Mouse (Mus musculus) left cerebral cortex, postnatal 14 days (tissue): ENCODE results near the gene Rfc2. TPM values are rescaled to one million over a fixed set of nuclear protein-coding genes. Genes with fewer than 3 reads are reported as not detected.

Experiments used
- DNase-seq, 2 experiments: peaks; one replicate each; pipeline ENCODE4 v3.0.0; 2021 to 2022; ENCODE audit warnings: low spot score in 2 of 2, mixed read lengths in 1 of 2
- intact Hi-C: fragments of 180-260 bp; cut with DNase I; formaldehyde crosslinking; loops from one replicate; pipeline ENCODE4 v1.15.1; 2025
- total RNA-seq, 2 experiments: library from RNA; stranded (reverse); gene quantifications; 2 replicates each; pipeline ENCODE4 v1.2.3; 2021

The Rfc2 gene
- total RNA-seq, 2 experiments from 2014 or later: 69.1 to 70.0 TPM

GRCm38 (mm10) chr5:134560071-134560449 is 21.1 kb upstream of the Rfc2 start, which contains the start of gene Syna:
Syna (minus strand) TSS chr5:134560171.
- intact Hi-C loops: no loop called here

DNA sequence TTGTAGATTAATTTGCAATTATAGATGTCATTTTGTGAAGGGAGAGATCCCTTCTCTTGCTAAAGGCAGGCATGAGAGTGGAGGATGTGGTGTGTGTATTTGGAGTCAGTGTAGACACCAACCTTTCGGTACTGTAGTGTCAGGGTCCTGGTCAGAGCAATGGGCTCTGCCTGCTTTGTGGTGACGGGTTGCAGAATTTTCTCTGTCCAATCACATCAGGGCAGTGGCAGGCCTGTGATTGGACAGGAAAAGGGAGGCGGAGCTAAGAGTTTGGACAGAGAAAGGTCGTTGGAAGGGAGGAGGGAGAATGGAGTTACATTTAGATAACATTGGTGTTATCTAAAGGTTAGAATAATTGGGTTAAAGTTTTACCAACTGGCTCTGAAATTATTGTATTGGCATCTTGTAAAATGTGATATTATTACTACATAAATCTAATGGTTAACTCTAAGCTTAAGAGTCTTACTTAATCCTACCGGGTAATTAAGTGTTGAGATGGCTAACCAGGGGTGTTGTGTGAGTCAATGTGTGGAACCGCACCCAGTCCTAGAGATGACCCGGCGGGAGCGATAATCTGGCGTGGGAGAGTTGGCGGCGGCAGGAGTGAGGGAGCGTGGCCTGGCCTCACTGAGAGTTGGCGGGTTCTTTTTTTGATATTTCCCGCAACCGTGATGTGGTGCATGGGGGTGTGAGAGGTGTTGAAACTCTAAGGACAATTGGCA is 20.6 kb upstream of the Rfc2 start:
- intact Hi-C loops: no loop called here
- DNase-seq: no peak

More at GRCm38 (mm10) chr5:134560071-134560449, 21.1 kb upstream of the Rfc2 start, which contains the start of gene Syna:
- DNase-seq: no peak

GRCm38 (mm10) chr5:134564272-134564671 is 16.9 kb upstream of the Rfc2 start:
- intact Hi-C loops: no loop called here
- DNase-seq: no peak

GRCm38 (mm10) chr5:134565696-134566095 is 15.5 kb upstream of the Rfc2 start:
- intact Hi-C loops: no loop called here

GRCm38 (mm10) chr5:134567445-134567844 is 13.7 kb upstream of the Rfc2 start:
- intact Hi-C loops: no loop called here
- no peak for DNase-seq

More at GRCm38 (mm10) chr5:134565696-134566095, 15.5 kb upstream of the Rfc2 start:
- no peak for DNase-seq

DNA sequence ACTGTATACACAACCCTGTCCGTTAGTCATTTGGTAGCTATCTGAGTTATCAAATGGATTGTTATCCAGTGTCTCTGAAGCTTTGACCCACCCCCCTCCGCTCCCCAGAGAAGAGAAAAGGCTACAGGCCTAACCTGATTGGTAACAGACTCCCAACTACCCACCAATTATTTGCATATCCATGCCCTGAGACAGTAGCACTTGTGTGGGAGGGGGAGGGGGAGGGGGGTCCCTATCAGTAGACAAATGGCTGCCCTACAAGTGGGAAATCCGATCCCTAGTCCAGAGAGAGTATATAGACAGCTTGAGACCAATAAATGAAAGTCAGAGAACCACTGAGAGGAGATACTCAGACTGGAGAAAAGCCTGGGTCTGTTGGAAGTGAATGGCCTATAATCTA is 13.1 kb upstream of the Rfc2 start:
- DNase-seq: no peak
- intact Hi-C loops: no loop called here

GRCm38 (mm10) chr5:134568964-134569491 is 12.1 kb upstream of the Rfc2 start:
- peak in 1 of 2 experiments; percentile 57 for DNase-seq
- intact Hi-C loops: no loop called here

DNA sequence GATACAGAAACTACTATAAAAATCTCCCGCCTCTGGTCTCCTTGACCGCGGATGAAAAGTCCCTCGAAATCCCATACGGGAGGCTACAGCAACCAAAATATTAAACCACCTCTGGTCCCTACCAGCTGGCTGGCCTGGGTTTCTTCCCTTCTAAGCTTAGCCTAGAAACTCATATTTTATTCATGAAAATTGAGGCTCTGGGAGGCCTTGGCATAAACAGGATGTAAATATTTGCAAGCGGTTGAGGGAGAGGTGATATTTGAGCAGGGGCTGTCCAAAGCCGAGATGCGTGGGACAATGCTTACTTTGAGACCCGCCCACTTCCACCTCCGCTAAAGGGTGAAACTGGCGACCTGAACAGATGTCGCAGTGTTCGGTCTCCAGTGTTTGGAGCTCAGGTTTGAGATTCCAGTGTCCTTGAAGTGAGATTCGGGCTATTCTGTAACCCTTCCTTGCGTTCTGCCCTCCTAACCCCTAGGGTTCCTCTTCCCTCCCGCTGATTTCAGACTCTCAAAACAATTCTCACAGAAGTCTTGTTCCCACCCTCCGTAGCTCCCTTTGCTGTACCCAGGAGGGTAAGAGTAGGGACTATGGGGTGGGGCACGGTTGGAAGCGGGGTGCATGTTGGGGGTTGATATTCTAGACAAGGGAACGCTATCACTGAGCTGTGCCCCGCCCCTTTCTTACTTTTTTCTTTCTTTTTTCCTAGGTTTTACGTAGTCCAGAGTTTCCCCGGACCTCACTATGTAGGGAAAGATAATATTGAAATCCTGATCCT is 9.2 kb upstream of the Rfc2 start:
- DNase-seq: peak in 1 of 2 experiments; percentile 40
- intact Hi-C loops: loop anchor here (2.0 kb wide), 1 partner anchor 19 kb away; the partner anchor contains the start of gene Clip2

DNA sequence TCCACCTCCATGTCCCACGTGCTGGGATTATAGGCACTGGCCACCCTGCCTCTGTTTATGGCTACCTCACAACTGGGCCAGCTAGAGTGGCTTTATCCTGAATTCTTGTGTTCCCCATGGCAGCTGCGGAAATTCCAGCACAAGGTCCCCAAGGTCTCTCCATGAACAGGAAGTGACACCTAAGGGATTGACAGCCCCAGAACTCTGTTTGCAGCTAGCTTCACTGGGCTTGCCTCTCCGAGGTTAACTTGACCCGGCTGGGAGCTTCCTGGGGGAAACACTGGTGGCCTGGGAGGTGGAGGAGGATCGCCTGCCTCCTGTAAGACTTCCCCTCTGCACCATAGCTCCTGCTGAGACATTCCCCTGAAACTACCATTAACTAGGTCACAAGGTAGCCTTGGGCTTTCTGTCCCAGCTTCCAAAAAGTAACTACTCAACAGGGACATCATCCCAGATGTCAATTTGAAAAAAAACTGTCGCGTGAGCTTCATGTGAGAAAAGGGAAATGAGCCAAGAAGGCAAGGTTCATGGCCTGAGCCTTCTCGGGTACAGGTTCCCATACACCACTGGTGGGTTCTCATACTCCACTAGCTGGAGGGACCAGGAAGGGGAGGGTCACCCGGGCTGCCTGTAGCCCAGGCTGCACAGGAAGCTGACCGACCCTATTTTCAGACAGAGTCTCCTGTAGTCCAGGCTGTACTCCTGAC is 8.5 kb upstream of the Rfc2 start:
- no peak for DNase-seq
- intact Hi-C loops: no loop called here

- intact Hi-C loops: no loop called here
- no peak for DNase-seq
These were observed 5.3 kb upstream of the Rfc2 start for GRCm38 (mm10) chr5:134575833-134576232.

DNA sequence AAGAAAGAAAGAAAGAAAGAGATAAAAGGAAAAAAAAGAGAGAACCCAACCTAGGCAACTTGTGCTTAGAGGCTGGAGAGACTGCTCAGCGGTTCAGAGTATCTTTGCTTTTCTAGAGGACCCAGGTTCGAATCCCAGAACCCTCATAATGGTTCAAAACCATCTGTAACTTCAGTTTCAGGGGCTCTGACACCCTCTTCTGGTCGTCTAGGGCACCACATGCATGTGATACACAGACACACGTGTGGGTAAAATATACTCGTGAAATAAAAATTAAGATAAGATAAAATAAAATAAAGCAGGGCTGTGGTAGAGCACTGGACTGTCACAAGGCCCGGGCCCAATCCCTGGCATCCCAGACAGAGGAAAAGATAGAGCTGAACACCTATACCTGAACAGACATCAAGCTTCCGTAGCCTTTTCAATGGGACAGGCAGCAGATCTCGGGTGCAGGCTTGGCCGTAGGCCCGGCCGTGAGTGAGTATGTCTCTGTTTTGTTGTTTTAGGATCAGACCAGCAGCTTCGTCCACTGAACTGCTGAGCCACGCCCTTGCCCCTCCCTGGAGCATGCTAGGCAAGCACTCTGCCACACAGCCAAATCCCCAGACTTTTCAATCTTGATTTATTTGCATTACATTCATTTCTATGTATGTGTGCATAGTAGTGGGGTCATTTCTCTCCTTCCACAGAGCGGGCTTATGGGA is 4.5 kb upstream of the Rfc2 start:
- no peak for DNase-seq
- intact Hi-C loops: no loop called here

DNA sequence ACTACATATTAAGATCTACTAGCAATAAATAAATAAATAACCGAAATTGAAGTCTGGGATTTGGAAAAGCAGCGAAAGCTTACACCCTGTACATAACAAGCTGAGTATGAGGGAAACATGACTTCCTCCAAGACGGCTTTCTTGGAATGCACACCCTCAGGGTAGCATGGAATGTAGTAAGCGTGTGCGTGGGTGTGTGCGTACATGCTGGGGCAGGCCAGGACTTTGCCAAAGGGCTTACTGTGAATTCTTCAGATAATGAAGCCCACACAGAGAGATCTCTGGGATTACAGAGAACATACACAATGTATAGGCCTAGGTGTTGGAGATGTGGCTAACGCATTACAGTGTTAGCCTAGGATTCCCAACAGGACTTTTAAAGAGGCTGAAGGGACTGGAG is 3.6 kb upstream of the Rfc2 start:
- intact Hi-C loops: no loop called here

DNA sequence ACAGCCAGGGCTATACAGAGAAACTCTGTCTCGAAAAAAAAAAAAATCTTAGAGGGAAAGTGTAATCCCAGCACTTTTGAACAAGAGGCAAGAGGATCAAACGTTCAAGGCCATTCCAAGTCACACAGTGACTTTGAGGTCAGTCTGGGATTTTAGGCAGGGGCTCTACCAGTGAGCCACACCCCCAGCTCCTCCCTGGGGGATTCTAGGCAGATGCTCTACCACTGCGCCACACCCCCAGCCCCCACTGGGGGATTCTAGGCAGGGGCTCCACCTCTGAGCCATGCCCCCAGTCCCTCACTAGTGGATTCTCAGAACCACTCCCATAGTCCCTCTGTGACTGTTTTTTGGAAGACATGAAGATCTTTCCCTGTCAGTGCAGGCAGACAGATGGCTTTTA is 2.0 kb upstream of the Rfc2 start:
- no peak for DNase-seq
- intact Hi-C loops: no loop called here

More for the DNA sequence above, 3.6 kb upstream of the Rfc2 start:
- no peak for DNase-seq

DNA sequence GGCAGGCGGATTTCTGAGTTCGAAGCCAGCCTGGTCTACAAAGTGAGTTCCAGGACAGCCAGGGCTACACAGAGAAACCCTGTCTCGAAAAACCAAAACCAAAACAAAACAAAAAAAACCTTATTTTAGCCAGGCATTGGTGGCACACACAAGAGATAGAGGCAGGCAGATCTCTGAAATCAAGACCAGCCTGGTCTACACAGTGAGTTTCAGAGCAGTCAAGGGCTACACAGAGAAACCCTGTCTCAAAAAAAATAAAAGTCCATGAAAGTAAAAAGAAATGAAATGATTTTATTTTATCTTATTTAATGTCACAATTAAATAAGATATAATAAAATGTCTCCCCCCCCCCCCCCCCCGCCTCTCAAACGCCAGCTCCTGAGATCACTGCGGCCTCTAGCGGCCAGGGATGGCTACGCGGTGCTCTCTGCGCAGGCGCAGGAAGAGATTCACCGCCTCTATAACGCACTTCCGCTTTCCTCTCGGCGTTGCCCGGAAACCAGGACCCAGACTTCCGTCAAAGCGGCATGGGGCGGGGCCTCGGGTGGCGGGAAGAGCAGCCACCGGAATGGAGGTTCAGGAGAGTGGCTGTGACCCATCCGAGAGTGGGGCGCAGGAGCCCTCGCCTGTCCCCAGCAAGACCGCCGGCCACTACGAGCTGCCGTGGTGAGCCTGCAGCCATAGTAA is 1.2 kb downstream of the Rfc2 start:
- peak; percentile 96 to 99 for DNase-seq

GRCm38 (mm10) chr5:134583006-134583883 is 2.1 kb downstream of the Rfc2 start:
- no peak for DNase-seq
- intact Hi-C loops: loop anchor here (2.0 to 5.0 kb wide), 2 partner anchors 76 to 88 kb away; no protein-coding TSS in a partner anchor

More for the DNA sequence above, 1.2 kb downstream of the Rfc2 start:
- intact Hi-C loops: loop anchor here (2.0 to 5.0 kb wide), 2 partner anchors 75 to 88 kb away; no protein-coding TSS in a partner anchor

- DNase-seq: no peak
- intact Hi-C loops: loop anchor here (2.0 to 5.0 kb wide), 2 partner anchors 77 to 89 kb away; no protein-coding TSS in a partner anchor
These were observed 2.7 kb downstream of the Rfc2 start for GRCm38 (mm10) chr5:134583884-134584213.

DNA sequence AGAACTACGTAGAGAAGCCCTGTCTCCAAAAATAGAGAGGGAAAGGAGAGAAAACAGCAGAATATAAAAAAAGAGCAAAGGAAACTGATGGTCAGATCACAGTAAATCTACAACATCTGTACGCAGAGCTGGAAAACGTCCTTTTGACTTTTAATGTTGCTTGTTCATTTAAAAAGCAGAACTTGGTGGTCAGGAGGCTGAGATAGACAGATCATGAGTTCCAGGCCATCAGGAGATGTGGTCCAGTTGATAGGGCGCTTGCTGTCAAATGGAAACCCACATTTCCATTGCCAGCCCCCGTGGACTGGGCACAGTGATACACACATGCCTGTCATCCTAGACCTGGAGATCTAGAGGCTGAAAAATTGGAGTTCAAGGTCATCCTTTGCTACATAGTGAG is 3.6 kb downstream of the Rfc2 start:
- no peak for DNase-seq
- intact Hi-C loops: loop anchor here (5.0 kb wide), 1 partner anchor 77 kb away; no protein-coding TSS in a partner anchor
